Mouse (Mus musculus) liver, postnatal 0 days (tissue): ENCODE measurements around the gene Otud4. TPM values are rescaled to one million over a fixed set of nuclear protein-coding genes. Genes with fewer than 3 reads are reported as not detected.

Source experiments
- ATAC-seq: fragments of 200-750 bp; cut with Nextera tagmentation; 2 replicates; pipeline ENCODE4 v1.8.0; 2017; ENCODE audit warnings: mild to moderate bottlenecking, moderate library complexity
- DNase-seq: peaks from one replicate; pipeline ENCODE4 v3.0.0-alpha.2; 2016
- H3K27ac ChIP-seq: fragments of 300-500 bp; sonication (generic); 2 replicates; pipeline ENCODE4 v1.5.1; 2014; ENCODE audit warnings: antibody characterized with exemption, moderate library complexity, mild to moderate bottlenecking, low read depth
- H3K27me3 ChIP-seq: fragments of 300-500 bp; sonication (generic); 2 replicates; pipeline ENCODE4 v1.6.1; 2014; ENCODE audit warnings: low read length, control low read depth, mixed read lengths; ENCODE audit not compliant: insufficient read depth
- H3K36me3 ChIP-seq: fragments of 300-500 bp; sonication (generic); replicated peaks from 2 replicates; pipeline ENCODE4 v1.6.1; 2014; ENCODE audit warnings: mild to moderate bottlenecking, control low read depth, low read length, moderate library complexity, mixed read lengths; ENCODE audit not compliant: insufficient read depth
- H3K4me1 ChIP-seq: fragments of 300-500 bp; sonication (generic); 2 replicates; pipeline ENCODE4 v1.6.1; 2014; ENCODE audit warnings: antibody characterized with exemption, mild to moderate bottlenecking, control low read depth; ENCODE audit not compliant: insufficient read depth
- H3K4me2 ChIP-seq: fragments of 300-500 bp; sonication (generic); 2 replicates; pipeline ENCODE4 v1.6.1; 2014; ENCODE audit warnings: low read depth, mild to moderate bottlenecking, low read length, moderate library complexity, mixed read lengths
- H3K4me3 ChIP-seq: fragments of 300-500 bp; sonication (generic); 2 replicates; pipeline ENCODE4 v1.5.1; 2014; ENCODE audit warnings: low read depth, low read length
- H3K9ac ChIP-seq: fragments of 300-500 bp; sonication (generic); replicated peaks from 2 replicates; pipeline ENCODE4 v1.6.1; 2014; ENCODE audit warnings: mild to moderate bottlenecking, moderate library complexity
- H3K9me3 ChIP-seq: fragments of 300-500 bp; sonication (generic); 2 replicates; pipeline ENCODE4 v1.6.1; 2016; ENCODE audit warnings: mild to moderate bottlenecking, control low read depth, low read length, mixed read lengths
- CTCF ChIP-seq: sonication (generic); IDR thresholded peaks from 2 replicates; pipeline ENCODE4 v1.5.1; 2016; ENCODE audit warnings: antibody characterized with exemption, low read depth
- EP300 ChIP-seq: IDR thresholded peaks from 2 replicates; pipeline ENCODE4 v1.6.1; 2016; ENCODE audit warnings: antibody characterized with exemption, low read depth, mild to moderate bottlenecking
- WGBS: fragments of 180-500 bp; shearing (Covaris S2); extraction: QIAGEN DNeasy Blood & Tissue Kit; methylation state at CpG from one replicate; pipeline ENCODE4 v1.1.7; 2014; ENCODE audit not compliant: insufficient replicate concordance; 5-methylcytosine and 5-hydroxymethylcytosine counted together
- polyA plus RNA-seq: library from polyadenylated mRNA; unstranded; fragments of >200 nt; fragmentation: Nextera tagmentation; extraction: Ambion mirVana; gene quantifications from 2 replicates; pipeline ENCODE4 v1.2.1, GENCODE M21; 2015

The Otud4 gene
- polyA plus RNA-seq, 1 experiment from 2014 or later = 5.1 TPM

- Histone ChIP-seq H3K9ac (no peak overlapping the region), H3K27me3 (no peaks in the 10 kb centered on the region), H3K4me2 (no peak overlapping the region), H3K9me3 (no peaks in the 10 kb centered on the region), H3K27ac (no peak overlapping the region), H3K4me3 (no peak overlapping the region), H3K4me1 (no peaks in the 10 kb centered on the region; the same call in 1 of the 2 replicates), H3K36me3 (no peaks in the 10 kb centered on the region)
- no peak for ATAC-seq
- TF ChIP-seq EP300 (no peak), CTCF (no peak)
- no peak for DNase-seq
Measured at GRCm38 (mm10) chr8:79610268-79610667, 29.1 kb upstream of the Otud4 start.

- Histone ChIP-seq H3K27ac (no peak overlapping the region; the same call in 1 of the 2 replicates), H3K4me2 (no peak overlapping the region), H3K27me3 (no peaks in the 10 kb centered on the region), H3K9me3 (no peaks in the 10 kb centered on the region), H3K4me1 (no peaks in the 10 kb centered on the region; the same call in 1 of the 2 replicates), H3K36me3 (no peaks in the 10 kb centered on the region), H3K9ac (no peak overlapping the region), H3K4me3 (no peak overlapping the region)
- 66% methylated on average over 6 of the region's 6 CpGs for WGBS
- TF ChIP-seq CTCF (no peak), EP300 (no peak)
- no peak for ATAC-seq
- DNase-seq = no peak
Measured at GRCm38 (mm10) chr8:79612298-79612697, 27.1 kb upstream of the Otud4 start.

- H3K4me3 ChIP-seq = no peak overlapping the region
- no peaks in the 10 kb centered on the region for H3K9me3 ChIP-seq
- no peak overlapping the region for H3K9ac ChIP-seq
- no peaks in the 10 kb centered on the region for H3K36me3 ChIP-seq
- H3K4me2 ChIP-seq = no peak overlapping the region
- ATAC-seq (no peak), DNase-seq (peak; percentile 47)
- TF ChIP-seq EP300 (no peak), CTCF (peak; percentile 37)
- no peak overlapping the region; the same call in 1 of the 2 replicates for H3K27ac ChIP-seq
- no peaks in the 10 kb centered on the region for H3K27me3 ChIP-seq
- no peaks in the 10 kb centered on the region; the same call in 1 of the 2 replicates for H3K4me1 ChIP-seq
- 21% methylated on average over 5 of the region's 5 CpGs for WGBS
Measured at GRCm38 (mm10) chr8:79612965-79613364, 26.5 kb upstream of the Otud4 start.

- Histone ChIP-seq H3K4me3 (no peak overlapping the region), H3K27ac (peak overlapping the region; percentile 90), H3K27me3 (no peaks in the 10 kb centered on the region), H3K4me2 (no peak overlapping the region), H3K9ac (no peak overlapping the region), H3K9me3 (no peaks in the 10 kb centered on the region), H3K36me3 (no peaks in the 10 kb centered on the region), H3K4me1 (peaks cover 5% of the 10 kb centered on the region)
- ATAC-seq (peak; percentile 93), DNase-seq (peak; percentile 50)
- TF ChIP-seq EP300 = peak; percentile 17; the same call in 1 of the 2 replicates
- no peak for TF ChIP-seq CTCF
- 66% methylated on average over 6 of the region's 6 CpGs for WGBS
Measured at GRCm38 (mm10) chr8:79615741-79616350, 23.6 kb upstream of the Otud4 start.

- Histone ChIP-seq H3K4me1 (peaks cover 10% of the 10 kb centered on the region), H3K27me3 (no peaks in the 10 kb centered on the region), H3K4me3 (no peak overlapping the region), H3K9ac (no peak overlapping the region), H3K4me2 (no peak overlapping the region), H3K27ac (no peak overlapping the region), H3K36me3 (no peaks in the 10 kb centered on the region), H3K9me3 (no peaks in the 10 kb centered on the region)
- TF ChIP-seq CTCF (no peak), EP300 (no peak)
- ATAC-seq (no peak), DNase-seq (no peak)
- WGBS = 49% methylated on average over 5 of the region's 5 CpGs
Measured at GRCm38 (mm10) chr8:79618906-79619305, 20.5 kb upstream of the Otud4 start.

GRCm38 (mm10) chr8:79619353-79619752 lies 20.1 kb upstream of the Otud4 start:
- no peak overlapping the region for H3K4me3 ChIP-seq
- TF ChIP-seq EP300 = no peak
- H3K9me3 ChIP-seq = no peaks in the 10 kb centered on the region
- no peak overlapping the region for H3K9ac ChIP-seq
- no peaks in the 10 kb centered on the region for H3K36me3 ChIP-seq
- no peaks in the 10 kb centered on the region for H3K27me3 ChIP-seq
- DNase-seq = no peak
- peaks cover 10% of the 10 kb centered on the region for H3K4me1 ChIP-seq
- no peak overlapping the region for H3K27ac ChIP-seq
- ATAC-seq = no peak
- 66% methylated on average over 2 of the region's 2 CpGs for WGBS
- no peak overlapping the region for H3K4me2 ChIP-seq

GRCm38 (mm10) chr8:79620000-79620399 lies 19.4 kb upstream of the Otud4 start:
- TF ChIP-seq CTCF (no peak), EP300 (no peak)
- Histone ChIP-seq H3K4me2 (no peak overlapping the region; the same call in 1 of the 2 replicates), H3K4me1 (peaks cover 10% of the 10 kb centered on the region), H3K4me3 (no peak overlapping the region), H3K36me3 (no peaks in the 10 kb centered on the region), H3K9ac (no peak overlapping the region), H3K27me3 (no peaks in the 10 kb centered on the region), H3K9me3 (no peaks in the 10 kb centered on the region), H3K27ac (no peak overlapping the region)
- ATAC-seq (no peak), DNase-seq (no peak)
- 15% methylated on average over 3 of the region's 3 CpGs for WGBS
